Mouse (Mus musculus) neural tube, embryonic 11.5 days (tissue): Measurements from ENCODE around the gene Ulk2. TPM values are rescaled to one million over a fixed set of nuclear protein-coding genes. Genes with fewer than 3 reads are reported as not detected.

ENCODE experiments used
- ATAC-seq: fragments of 200-750 bp; cut with Nextera tagmentation; 2 replicates; pipeline ENCODE4 v1.8.0; 2017; ENCODE audit warnings: moderate number of reproducible peaks, mild to moderate bottlenecking, moderate TSS enrichment, moderate library complexity; ENCODE audit not compliant: insufficient read depth, low FRiP score, low TSS enrichment
- DNase-seq: peaks from one replicate; pipeline ENCODE4 v3.0.0-alpha.2; 2015; ENCODE audit warnings: low spot score
- H3K27ac ChIP-seq: fragments of 300-500 bp; sonication (generic); 2 replicates; pipeline ENCODE4 v1.5.1; 2014; ENCODE audit warnings: low read depth, mild to moderate bottlenecking, low read length
- H3K27me3 ChIP-seq: fragments of 300-500 bp; sonication (generic); 2 replicates; pipeline ENCODE4 v1.6.1; 2014; ENCODE audit warnings: mild to moderate bottlenecking, low read length, mixed read lengths; ENCODE audit not compliant: control insufficient read depth, insufficient read depth
- H3K36me3 ChIP-seq: fragments of 300-500 bp; sonication (generic); 2 replicates; pipeline ENCODE4 v1.6.1; 2014; ENCODE audit warnings: mild to moderate bottlenecking, low read length, moderate library complexity, mixed read lengths; ENCODE audit not compliant: control insufficient read depth, insufficient read depth
- H3K4me1 ChIP-seq: fragments of 300-500 bp; sonication (generic); 2 replicates; pipeline ENCODE4 v1.6.1; 2014; ENCODE audit warnings: low read length, mixed read lengths; ENCODE audit not compliant: control insufficient read depth, insufficient read depth
- H3K4me2 ChIP-seq: fragments of 300-500 bp; sonication (generic); 2 replicates; pipeline ENCODE4 v1.6.1; 2014; ENCODE audit warnings: low read depth, mild to moderate bottlenecking, moderate library complexity
- H3K4me3 ChIP-seq: fragments of 300-500 bp; sonication (generic); 2 replicates; pipeline ENCODE4 v1.5.1; 2014; ENCODE audit warnings: low read depth, low read length
- H3K9ac ChIP-seq: fragments of 300-500 bp; sonication (generic); 2 replicates; pipeline ENCODE4 v1.6.1; 2014; ENCODE audit warnings: mild to moderate bottlenecking, low read length
- H3K9me3 ChIP-seq: fragments of 300-500 bp; sonication (generic); 2 replicates; pipeline ENCODE4 v1.6.1; 2016; ENCODE audit warnings: low read length; ENCODE audit not compliant: control insufficient read depth
- WGBS: fragments of 180-500 bp; shearing (Covaris S2); extraction: QIAGEN DNeasy Blood & Tissue Kit; methylation state at CpG from one replicate; pipeline ENCODE4 v1.1.7; 2014; 5-methylcytosine and 5-hydroxymethylcytosine counted together
- polyA plus RNA-seq: library from polyadenylated mRNA; unstranded; fragments of >200 nt; fragmentation: Nextera tagmentation; extraction: Ambion mirVana; gene quantifications from 2 replicates; pipeline ENCODE4 v1.2.1, GENCODE M21; 2014

The Ulk2 gene
- 32.5 and 37.5 TPM in 2 replicates for polyA plus RNA-seq

GRCm38 (mm10) chr11:61854988-61855411, at the start of gene Ulk2:
Gene Ulk2, minus strand, starts transcription at chr11:61855073.
- Histone ChIP-seq H3K4me3 (peak within 1 kb of the TSS; percentile 65), H3K27ac (peak within 1 kb of the TSS; percentile 91), H3K27me3 (no peaks in the 10 kb centered on the region), H3K4me1 (no peaks in the 10 kb centered on the region), H3K36me3 (no peaks in the 10 kb centered on the region), H3K9ac (peak within 1 kb of the TSS; percentile 77), H3K4me2 (peak within 1 kb of the TSS; percentile 70), H3K9me3 (no peaks in the 10 kb centered on the region)
- WGBS = under 1% methylated on average over 58 of the region's 58 CpGs
- peak; percentile 94 for DNase-seq
- peak; percentile 81 for ATAC-seq

- H3K27me3 ChIP-seq = no peaks in the 10 kb centered on the region
- DNase-seq (no peak), ATAC-seq (no peak)
- H3K4me1 ChIP-seq = no peaks in the 10 kb centered on the region
- H3K36me3 ChIP-seq = peaks cover 2% of the 10 kb centered on the region; the same call in 1 of the 2 replicates
- H3K27ac ChIP-seq = no peak overlapping the region
- H3K9ac ChIP-seq = no peak overlapping the region
- no peak overlapping the region for H3K4me3 ChIP-seq
- 84% methylated on average over 5 of the region's 5 CpGs for WGBS
- no peak overlapping the region for H3K4me2 ChIP-seq
- no peaks in the 10 kb centered on the region for H3K9me3 ChIP-seq
Measured at GRCm38 (mm10) chr11:61882183-61882582, 27.3 kb upstream of the Ulk2 start.

- Histone ChIP-seq H3K27me3 (no peaks in the 10 kb centered on the region), H3K4me3 (no peak overlapping the region), H3K9me3 (no peaks in the 10 kb centered on the region), H3K4me2 (no peak overlapping the region), H3K27ac (no peak overlapping the region), H3K36me3 (peaks cover 4% of the 10 kb centered on the region; the same call in 1 of the 2 replicates), H3K4me1 (no peaks in the 10 kb centered on the region), H3K9ac (no peak overlapping the region)
- DNase-seq = no peak
- no peak for ATAC-seq
Measured at GRCm38 (mm10) chr11:61879921-61880320, 25.0 kb upstream of the Ulk2 start.

- H3K27ac ChIP-seq = no peak overlapping the region
- no peak overlapping the region for H3K4me2 ChIP-seq
- H3K36me3 ChIP-seq = peaks cover 18% of the 10 kb centered on the region
- ATAC-seq = no peak
- H3K9ac ChIP-seq = no peak overlapping the region
- no peak for DNase-seq
- 95% methylated on average over 5 of the region's 5 CpGs for WGBS
- H3K4me1 ChIP-seq = no peaks in the 10 kb centered on the region
- H3K9me3 ChIP-seq = no peaks in the 10 kb centered on the region
- H3K27me3 ChIP-seq = no peaks in the 10 kb centered on the region
- no peak overlapping the region for H3K4me3 ChIP-seq
Measured at GRCm38 (mm10) chr11:61871881-61872280, 17.0 kb upstream of the Ulk2 start.

GRCm38 (mm10) chr11:61866856-61867255, 12.0 kb upstream of the Ulk2 start:
- no peaks in the 10 kb centered on the region for H3K4me1 ChIP-seq
- no peak overlapping the region for H3K9ac ChIP-seq
- H3K36me3 ChIP-seq = peaks cover 2% of the 10 kb centered on the region
- H3K4me3 ChIP-seq = no peak overlapping the region
- no peaks in the 10 kb centered on the region for H3K9me3 ChIP-seq
- H3K4me2 ChIP-seq = no peak overlapping the region
- no peak for DNase-seq
- H3K27me3 ChIP-seq = no peaks in the 10 kb centered on the region
- no peak overlapping the region for H3K27ac ChIP-seq
- no peak for ATAC-seq

GRCm38 (mm10) chr11:61861781-61862547, 7.1 kb upstream of the Ulk2 start:
- ATAC-seq = no peak
- WGBS = 79% methylated on average over 6 of the region's 6 CpGs

GRCm38 (mm10) chr11:61859316-61859715, 4.4 kb upstream of the Ulk2 start:
- no peak for DNase-seq
- no peak for ATAC-seq
- no peak overlapping the region for H3K4me3 ChIP-seq
- no peaks in the 10 kb centered on the region for H3K9me3 ChIP-seq
- H3K27me3 ChIP-seq = no peaks in the 10 kb centered on the region
- H3K27ac ChIP-seq = no peak overlapping the region
- no peaks in the 10 kb centered on the region for H3K36me3 ChIP-seq
- no peak overlapping the region for H3K9ac ChIP-seq
- H3K4me1 ChIP-seq = no peaks in the 10 kb centered on the region
- no peak overlapping the region for H3K4me2 ChIP-seq
- 79% methylated on average over 1 of the region's 1 CpGs for WGBS

More at GRCm38 (mm10) chr11:61861781-61862547, 7.1 kb upstream of the Ulk2 start:
- no peak for DNase-seq
- Histone ChIP-seq H3K27ac (no peak overlapping the region), H3K27me3 (no peaks in the 10 kb centered on the region), H3K36me3 (no peaks in the 10 kb centered on the region), H3K4me2 (no peak overlapping the region), H3K9me3 (no peaks in the 10 kb centered on the region), H3K4me1 (no peaks in the 10 kb centered on the region), H3K9ac (no peak overlapping the region), H3K4me3 (no peak overlapping the region)

- ATAC-seq (no peak), DNase-seq (no peak)
- Histone ChIP-seq H3K4me3 (peak overlapping the region; percentile 65), H3K27ac (no peak overlapping the region), H3K9me3 (no peaks in the 10 kb centered on the region), H3K4me1 (no peaks in the 10 kb centered on the region), H3K36me3 (no peaks in the 10 kb centered on the region), H3K4me2 (peak overlapping the region; percentile 70), H3K27me3 (no peaks in the 10 kb centered on the region), H3K9ac (peak overlapping the region; percentile 77)
- 51% methylated on average over 6 of the region's 6 CpGs for WGBS
Measured at GRCm38 (mm10) chr11:61855539-61855938, 666 bp upstream of the Ulk2 start.
